Mouse (Mus musculus) heart, embryonic 12.5 days (tissue): ENCODE data around the gene Ak1. TPM values are rescaled to one million over a fixed set of nuclear protein-coding genes. Genes with fewer than 3 reads are reported as not detected.

Experiments
- ATAC-seq: fragments of 200-750 bp; cut with Nextera tagmentation; 2 replicates; pipeline ENCODE4 v1.8.0; 2017; ENCODE audit warnings: moderate TSS enrichment, moderate library complexity; ENCODE audit not compliant: insufficient number of reproducible peaks, low FRiP score
- H3K27ac ChIP-seq: fragments of 300-500 bp; sonication (generic); 2 replicates; pipeline ENCODE4 v1.5.1; 2016; ENCODE audit warnings: mild to moderate bottlenecking, moderate library complexity; ENCODE audit not compliant: poor library complexity, severe bottlenecking
- H3K27me3 ChIP-seq: fragments of 300-500 bp; sonication (generic); replicated peaks from 2 replicates; pipeline ENCODE4 v1.6.1; 2016; ENCODE audit warnings: mild to moderate bottlenecking, moderate library complexity
- H3K36me3 ChIP-seq: fragments of 300-500 bp; sonication (generic); 2 replicates; pipeline ENCODE4 v1.6.1; 2016; ENCODE audit warnings: mild to moderate bottlenecking, moderate library complexity
- H3K4me1 ChIP-seq: fragments of 300-500 bp; sonication (generic); replicated peaks from 2 replicates; pipeline ENCODE4 v1.6.1; 2016; ENCODE audit warnings: mild to moderate bottlenecking
- H3K4me2 ChIP-seq: fragments of 300-500 bp; sonication (generic); 2 replicates; pipeline ENCODE4 v1.6.1; 2016; ENCODE audit warnings: mild to moderate bottlenecking, moderate library complexity
- H3K4me3 ChIP-seq: fragments of 300-500 bp; sonication (generic); 2 replicates; pipeline ENCODE4 v1.5.1; 2016; ENCODE audit warnings: mild to moderate bottlenecking
- H3K9ac ChIP-seq: fragments of 300-500 bp; sonication (generic); 2 replicates; pipeline ENCODE4 v1.6.1; 2016; ENCODE audit warnings: mild to moderate bottlenecking, moderate library complexity
- H3K9me3 ChIP-seq: fragments of 300-500 bp; sonication (generic); replicated peaks from 2 replicates; pipeline ENCODE4 v1.6.1; 2016; ENCODE audit warnings: mild to moderate bottlenecking, moderate library complexity
- WGBS: fragments of 180-500 bp; shearing (Covaris S2); methylation state at CpG from one replicate; pipeline ENCODE4 v1.1.7; 2016; 5-methylcytosine and 5-hydroxymethylcytosine counted together
- polyA plus RNA-seq: library from polyadenylated mRNA; unstranded; fragments of >200 nt; fragmentation: Nextera tagmentation; extraction: Ambion mirVana; gene quantifications from 2 replicates; pipeline ENCODE4 v1.2.1, GENCODE M21; 2016

Gene Ak1
- polyA plus RNA-seq, 1 experiment from 2014 or later = 285 TPM

DNA sequence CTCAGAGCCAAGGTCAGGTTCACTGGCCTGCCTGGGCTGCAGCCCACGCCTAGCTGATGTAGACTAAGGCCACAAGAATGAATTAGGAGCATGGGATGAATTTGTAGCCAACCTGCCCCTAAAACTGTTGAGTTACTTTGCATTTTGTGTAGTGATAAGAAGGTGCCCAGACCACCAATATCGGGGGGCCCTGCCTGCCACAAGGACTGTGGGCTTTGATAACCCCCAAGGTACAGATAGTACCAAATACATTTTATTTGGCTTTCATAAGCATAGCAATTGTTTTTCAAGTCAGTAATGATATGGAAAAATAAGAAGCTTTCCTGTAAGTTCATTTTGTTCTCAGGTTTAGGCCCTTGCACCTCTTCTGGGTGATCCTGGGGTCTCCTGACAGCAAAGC lies 37.3 kb downstream of the Ak1 start:
- no peak overlapping the region for H3K4me3 ChIP-seq
- H3K4me2 ChIP-seq = no peak overlapping the region
- 0 out of 2 replicates have a peak overlapping the region, but pooled peaks have one; percentile 7 for H3K27ac ChIP-seq
- no peak overlapping the region for H3K9ac ChIP-seq
- no peaks in the 10 kb centered on the region for H3K9me3 ChIP-seq
- WGBS = 65% methylated on average over 2 of the region's 2 CpGs
- H3K4me1 ChIP-seq = peaks cover 63% of the 10 kb centered on the region
- H3K36me3 ChIP-seq = peaks cover 20% of the 10 kb centered on the region
- no peak for ATAC-seq
- no peaks in the 10 kb centered on the region for H3K27me3 ChIP-seq

DNA sequence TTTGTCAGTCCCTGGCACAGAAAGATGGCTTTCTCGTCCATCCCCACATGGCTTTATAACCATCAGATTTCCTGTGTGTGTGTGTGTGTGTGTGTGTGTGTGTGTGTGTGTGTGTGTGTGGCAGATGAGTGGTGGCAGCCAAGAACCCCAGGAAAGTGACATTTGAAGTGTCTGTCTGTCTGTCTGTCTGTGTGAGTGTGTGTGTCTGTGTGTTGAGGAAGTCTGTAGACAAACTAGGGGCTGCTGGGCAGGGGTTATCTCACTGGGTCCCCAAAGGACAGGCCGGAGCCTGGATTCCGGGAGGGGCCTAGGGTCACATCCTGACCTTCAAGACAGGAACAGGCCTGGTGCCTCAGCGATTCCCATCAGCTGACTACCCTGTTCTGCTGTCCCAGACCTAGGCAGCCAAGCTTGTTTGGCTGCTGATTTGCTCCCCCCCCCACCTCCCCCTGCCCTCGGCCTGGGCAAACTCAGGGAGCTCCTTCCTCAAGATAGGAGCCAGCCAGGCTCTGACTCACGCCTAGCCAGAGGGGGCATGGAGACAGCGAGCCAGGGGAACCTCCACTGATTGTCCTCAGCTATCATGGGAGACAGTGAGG lies 40.0 kb downstream of the Ak1 start:
- no peak overlapping the region for H3K9ac ChIP-seq
- H3K9me3 ChIP-seq = no peaks in the 10 kb centered on the region
- 14% methylated on average over 7 of the region's 7 CpGs for WGBS
- H3K27ac ChIP-seq = peak overlapping the region; percentile 85
- no peak overlapping the region for H3K4me2 ChIP-seq
- peaks cover 27% of the 10 kb centered on the region for H3K36me3 ChIP-seq
- H3K4me3 ChIP-seq = no peak overlapping the region
- H3K27me3 ChIP-seq = no peaks in the 10 kb centered on the region
- ATAC-seq = peak; percentile 82
- peaks cover 64% of the 10 kb centered on the region for H3K4me1 ChIP-seq

DNA sequence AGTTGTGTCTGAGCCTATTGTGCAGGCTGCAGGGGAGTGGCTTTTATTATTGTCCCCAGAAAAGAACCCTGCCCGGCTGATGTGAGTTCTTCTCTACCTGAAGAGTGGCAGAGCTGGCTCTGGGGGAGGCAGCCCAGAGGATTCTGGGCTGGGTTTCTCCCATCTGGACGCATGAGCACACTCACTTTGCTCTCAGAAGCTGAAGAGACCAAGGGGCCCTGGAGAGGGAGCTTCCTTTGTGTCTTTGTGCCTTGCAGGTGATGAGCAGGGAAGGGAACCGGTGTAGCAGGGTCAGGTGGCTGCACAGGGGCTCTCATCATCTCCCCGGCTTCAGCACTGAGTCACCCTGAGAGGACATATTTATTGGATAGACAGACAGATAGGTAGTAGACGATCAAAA lies 40.7 kb downstream of the Ak1 start:
- H3K9ac ChIP-seq = no peak overlapping the region
- WGBS = 52% methylated on average over 5 of the region's 5 CpGs
- H3K4me1 ChIP-seq = peaks cover 67% of the 10 kb centered on the region

DNA sequence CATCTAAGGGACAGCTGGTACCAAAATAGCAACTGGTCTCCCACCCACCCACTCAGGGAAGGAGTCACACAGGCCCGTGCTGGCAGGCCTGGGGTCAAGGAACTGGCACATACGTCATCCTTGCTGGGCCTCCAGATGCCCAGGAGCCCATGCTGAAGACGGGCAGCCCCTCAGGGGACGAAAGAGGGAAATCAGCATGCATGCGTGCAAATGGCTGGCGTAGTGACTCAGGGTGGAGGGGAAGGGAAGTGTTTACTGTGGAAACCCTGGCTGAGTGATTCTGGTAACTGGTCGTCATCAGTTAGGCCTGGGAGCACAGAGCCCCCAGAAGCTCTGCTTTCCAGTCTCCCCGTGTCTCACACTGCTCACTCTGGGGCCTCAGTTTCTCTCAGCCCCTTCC lies 43.8 kb downstream of the Ak1 start:
- ATAC-seq = no peak
- peaks cover 22% of the 10 kb centered on the region for H3K36me3 ChIP-seq
- peaks cover 67% of the 10 kb centered on the region for H3K4me1 ChIP-seq
- no peaks in the 10 kb centered on the region for H3K9me3 ChIP-seq
- H3K27me3 ChIP-seq = no peaks in the 10 kb centered on the region
- no peak overlapping the region for H3K9ac ChIP-seq
- H3K4me3 ChIP-seq = no peak overlapping the region
- no peak overlapping the region for H3K4me2 ChIP-seq
- peak overlapping the region; percentile 75 for H3K27ac ChIP-seq
- 48% methylated on average over 8 of the region's 8 CpGs for WGBS

More for the DNA sequence above, 40.7 kb downstream of the Ak1 start:
- Histone ChIP-seq H3K27me3 (no peaks in the 10 kb centered on the region), H3K36me3 (peaks cover 27% of the 10 kb centered on the region), H3K4me2 (0 out of 2 replicates have a peak overlapping the region, but pooled peaks have one; percentile 1), H3K27ac (peak overlapping the region; percentile 85), H3K4me3 (no peak overlapping the region), H3K9me3 (no peaks in the 10 kb centered on the region)
- no peak for ATAC-seq

DNA sequence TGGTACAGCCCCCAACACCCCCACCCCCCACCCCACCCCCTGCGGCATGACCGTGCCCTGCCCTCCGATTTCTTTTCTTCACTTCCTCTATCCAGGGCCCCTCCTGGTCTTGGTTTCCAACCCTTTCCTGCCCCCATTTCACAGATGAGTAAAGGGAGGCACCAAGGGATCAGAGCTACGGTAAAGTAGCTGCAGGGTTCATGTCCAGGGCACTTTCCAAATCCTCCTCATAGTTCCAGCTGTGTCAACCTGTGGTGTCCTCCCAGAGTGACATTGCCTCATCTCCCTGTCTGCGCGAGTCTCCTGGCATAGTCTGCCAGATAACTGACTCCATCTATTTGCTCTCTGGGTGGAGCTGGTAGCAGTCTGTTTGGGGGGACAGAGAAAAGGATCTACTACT lies 44.3 kb downstream of the Ak1 start:
- no peak overlapping the region for H3K4me2 ChIP-seq

DNA sequence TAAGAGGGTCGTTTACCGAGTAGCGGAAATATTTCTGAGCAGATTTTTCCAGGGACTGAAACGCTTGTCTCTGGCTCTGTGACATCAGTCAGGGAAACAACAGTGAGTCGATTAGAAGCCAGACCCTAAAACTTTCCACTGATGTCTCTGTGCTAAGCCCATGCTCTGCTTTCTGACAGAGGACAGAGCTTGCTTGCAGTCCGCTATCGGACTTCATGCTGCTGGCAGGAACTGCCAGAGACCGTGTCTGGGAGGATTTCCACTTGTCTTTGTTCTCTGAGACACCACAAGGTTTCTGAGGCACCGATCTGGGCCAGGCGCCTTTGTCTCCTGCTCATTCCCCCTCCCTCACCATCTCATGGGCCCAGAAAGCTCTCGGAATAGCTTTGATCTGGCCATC lies 46.2 kb downstream of the Ak1 start:
- Histone ChIP-seq H3K4me2 (no peak overlapping the region), H3K9me3 (no peaks in the 10 kb centered on the region), H3K27me3 (no peaks in the 10 kb centered on the region), H3K9ac (no peak overlapping the region), H3K36me3 (peaks cover 41% of the 10 kb centered on the region), H3K4me1 (peaks cover 56% of the 10 kb centered on the region), H3K27ac (peak overlapping the region; percentile 87), H3K4me3 (no peak overlapping the region)
- WGBS = 22% methylated on average over 11 of the region's 11 CpGs
- ATAC-seq = peak; percentile 83

More for the DNA sequence above, 44.3 kb downstream of the Ak1 start:
- Histone ChIP-seq H3K4me1 (peaks cover 63% of the 10 kb centered on the region), H3K36me3 (peaks cover 22% of the 10 kb centered on the region), H3K4me3 (no peak overlapping the region), H3K27ac (peak overlapping the region; percentile 75), H3K9ac (no peak overlapping the region), H3K27me3 (no peaks in the 10 kb centered on the region), H3K9me3 (no peaks in the 10 kb centered on the region)
- 66% methylated on average over 6 of the region's 6 CpGs for WGBS
- no peak for ATAC-seq

DNA sequence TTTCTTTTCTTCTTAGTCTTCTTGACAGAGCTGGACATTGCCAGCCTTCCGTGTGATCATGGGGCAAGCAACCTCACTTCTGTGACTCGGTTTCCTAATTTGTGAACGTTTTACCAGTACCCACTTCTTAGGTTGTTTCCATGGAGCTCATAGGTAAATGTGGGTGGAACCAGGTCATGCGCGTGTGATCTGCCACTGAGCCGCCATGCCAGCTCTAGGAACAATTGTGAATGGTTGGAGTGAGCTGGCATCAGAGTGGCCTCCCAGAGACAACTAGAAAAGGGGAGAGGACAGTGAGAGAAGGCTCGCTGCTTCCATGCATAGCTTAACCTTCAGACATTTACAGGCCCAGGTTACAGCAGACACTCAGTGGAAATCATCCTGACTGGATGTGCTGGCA lies 46.6 kb downstream of the Ak1 start:
- Histone ChIP-seq H3K27ac (peak overlapping the region; percentile 87), H3K9me3 (no peaks in the 10 kb centered on the region), H3K4me3 (no peak overlapping the region), H3K4me2 (no peak overlapping the region), H3K9ac (no peak overlapping the region), H3K4me1 (peaks cover 60% of the 10 kb centered on the region), H3K36me3 (peaks cover 45% of the 10 kb centered on the region), H3K27me3 (no peaks in the 10 kb centered on the region)
- WGBS = 75% methylated on average over 7 of the region's 7 CpGs
- no peak for ATAC-seq

DNA sequence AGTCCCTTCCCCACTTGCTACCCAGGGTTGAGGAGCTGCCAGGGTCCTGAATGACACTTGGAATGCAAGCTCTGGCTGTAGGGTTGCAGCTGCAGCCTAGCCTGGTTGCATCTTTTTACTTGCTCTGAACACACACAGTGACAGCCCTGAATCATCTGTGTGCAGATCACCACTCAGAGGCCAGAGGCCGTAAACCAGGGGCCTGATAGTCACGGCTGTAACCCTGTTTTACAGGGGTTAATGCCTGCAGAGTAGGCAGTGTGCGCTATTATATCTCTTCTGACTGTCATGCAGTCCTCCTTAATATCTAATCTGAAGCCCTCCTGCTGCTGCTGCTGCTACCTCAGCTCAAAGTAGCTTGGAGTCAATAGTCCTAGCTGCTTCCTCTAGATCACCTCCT lies 48.3 kb downstream of the Ak1 start:
- Histone ChIP-seq H3K27me3 (no peaks in the 10 kb centered on the region), H3K36me3 (peaks cover 59% of the 10 kb centered on the region), H3K4me3 (no peak overlapping the region), H3K9me3 (no peaks in the 10 kb centered on the region), H3K9ac (no peak overlapping the region), H3K4me2 (no peak overlapping the region), H3K4me1 (peaks cover 56% of the 10 kb centered on the region), H3K27ac (peak overlapping the region; percentile 4; the same call in 1 of the 2 replicates)
- ATAC-seq = no peak
- WGBS = 50% methylated on average over 3 of the region's 3 CpGs

DNA sequence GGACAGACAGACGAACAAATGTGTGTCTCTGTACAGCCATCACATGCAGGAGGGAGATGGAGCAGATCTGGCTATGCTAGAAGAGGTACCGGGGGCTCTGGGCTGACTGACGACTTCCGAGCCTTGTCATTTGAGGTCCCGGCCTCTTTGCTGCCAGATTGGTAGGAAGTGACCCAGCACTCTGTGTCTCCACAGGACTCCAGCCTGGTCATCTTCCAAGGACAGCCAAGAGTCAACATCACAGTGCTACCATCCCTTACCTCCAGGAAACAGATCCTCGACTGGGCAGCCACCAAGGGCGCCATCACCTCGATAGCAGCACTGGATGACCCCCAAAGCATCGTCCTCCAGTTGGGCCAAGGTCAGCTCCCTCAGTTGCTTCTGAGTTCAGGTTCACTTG lies 49.6 kb downstream of the Ak1 start:
- no peaks in the 10 kb centered on the region for H3K9me3 ChIP-seq
- peaks cover 68% of the 10 kb centered on the region for H3K36me3 ChIP-seq
- H3K4me3 ChIP-seq = no peak overlapping the region
- no peak overlapping the region for H3K9ac ChIP-seq
- H3K27ac ChIP-seq = no peak overlapping the region
- WGBS = 83% methylated on average over 9 of the region's 9 CpGs
- H3K27me3 ChIP-seq = no peaks in the 10 kb centered on the region
- no peak for ATAC-seq
- no peak overlapping the region for H3K4me2 ChIP-seq
- peaks cover 43% of the 10 kb centered on the region for H3K4me1 ChIP-seq

DNA sequence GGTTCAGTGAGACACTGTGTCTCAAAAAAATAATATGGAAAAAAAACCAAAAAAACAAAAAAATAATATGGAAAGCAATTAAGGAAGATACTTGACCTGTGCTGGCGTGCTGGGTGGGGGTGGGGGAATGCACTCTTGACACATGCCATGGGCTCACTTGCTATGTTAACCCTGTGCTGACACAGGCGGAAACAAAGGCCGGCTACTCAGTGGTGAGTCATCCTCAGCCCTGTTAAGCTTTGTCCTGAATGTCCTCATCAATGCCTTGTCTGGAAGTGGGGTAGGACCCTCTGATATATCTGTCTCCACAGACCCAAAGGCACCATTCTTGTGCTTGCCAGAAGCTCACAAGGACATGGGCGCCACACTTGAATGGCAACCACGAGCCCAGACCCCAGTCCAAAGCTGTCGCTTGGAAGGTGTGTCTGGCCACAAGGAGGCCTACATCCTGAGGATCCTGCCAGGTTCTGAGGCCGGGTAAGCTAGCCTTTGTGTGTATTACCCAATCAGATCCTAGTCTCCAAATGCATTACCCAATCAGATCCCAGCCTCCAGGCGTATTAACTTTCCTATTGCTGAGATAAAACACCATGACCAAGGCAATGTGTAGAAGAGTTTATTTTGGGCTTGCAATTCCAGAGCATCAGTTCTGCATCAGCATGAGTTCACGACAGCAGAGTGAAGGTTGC lies 50.5 kb downstream of the Ak1 start:
- Histone ChIP-seq H3K27ac (peak overlapping the region; percentile 24; the same call in 1 of the 2 replicates), H3K27me3 (no peaks in the 10 kb centered on the region), H3K36me3 (peaks cover 72% of the 10 kb centered on the region), H3K4me2 (no peak overlapping the region), H3K4me1 (peaks cover 38% of the 10 kb centered on the region), H3K4me3 (no peak overlapping the region), H3K9me3 (no peaks in the 10 kb centered on the region), H3K9ac (no peak overlapping the region)
- 59% methylated on average over 9 of the region's 9 CpGs for WGBS
- no peak for ATAC-seq

DNA sequence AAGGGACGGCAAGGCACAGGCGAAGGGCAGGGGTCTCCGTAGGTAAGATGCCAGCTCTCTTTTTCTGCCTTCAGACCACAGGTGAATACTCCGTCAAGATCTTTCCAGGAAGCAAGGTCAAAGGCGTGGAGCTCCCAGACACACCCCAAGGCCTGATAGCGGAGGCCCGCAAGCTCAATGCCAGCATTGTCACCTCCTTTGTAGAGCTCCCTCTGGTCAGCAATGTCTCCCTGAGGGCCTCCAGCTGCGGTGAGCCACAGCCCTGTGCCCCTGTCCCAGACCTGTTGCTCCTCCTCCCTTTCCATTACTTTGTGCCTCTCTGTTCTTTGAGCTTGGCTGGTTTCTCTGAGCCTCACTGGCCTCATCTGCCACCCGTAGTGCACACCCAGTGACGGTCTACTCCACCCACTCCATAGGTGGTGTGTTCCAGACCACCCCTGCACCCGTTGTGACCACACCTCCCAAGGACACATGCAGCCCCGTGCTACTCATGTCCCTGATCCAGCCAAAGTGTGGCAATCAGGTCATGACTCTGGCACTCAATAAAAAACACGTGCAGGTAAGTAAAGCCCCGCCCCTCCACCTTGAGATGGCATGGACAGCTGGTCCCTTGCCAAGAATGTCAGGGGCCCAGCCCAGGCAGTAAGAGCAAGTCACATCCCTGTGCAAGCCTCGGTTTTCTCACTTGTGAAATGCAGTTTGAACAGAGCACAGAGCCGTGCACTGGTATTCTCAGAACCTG lies 51.8 kb downstream of the Ak1 start:
- Histone ChIP-seq H3K27me3 (no peaks in the 10 kb centered on the region), H3K9me3 (no peaks in the 10 kb centered on the region), H3K9ac (no peak overlapping the region), H3K4me3 (no peak overlapping the region), H3K27ac (no peak overlapping the region), H3K4me1 (peaks cover 29% of the 10 kb centered on the region), H3K36me3 (peaks cover 84% of the 10 kb centered on the region), H3K4me2 (no peak overlapping the region)
- 73% methylated on average over 16 of the region's 16 CpGs for WGBS
- no peak for ATAC-seq
